In the genomic region with DNA sequence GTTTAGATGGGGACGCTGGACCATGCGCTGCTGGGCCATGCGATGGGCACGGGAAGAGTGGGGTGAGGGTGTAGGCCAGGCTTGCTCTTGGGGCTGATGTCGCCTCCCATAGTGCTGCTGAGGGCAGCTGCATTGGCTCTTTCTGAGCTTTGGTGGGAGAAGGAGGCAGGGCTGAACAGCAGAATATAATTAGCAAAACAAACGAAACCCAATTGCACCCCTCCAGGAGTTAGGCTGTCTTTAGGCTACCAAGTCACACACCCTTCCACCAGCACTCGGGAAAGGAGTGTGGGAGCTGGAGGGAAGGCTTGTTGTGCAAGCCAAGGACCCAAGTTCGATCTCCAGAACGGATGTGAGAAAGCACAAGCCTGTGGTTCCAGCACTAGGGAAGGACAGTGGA, we compare ENCODE assay signal across 19 mouse cellular contexts. TPM values are rescaled to one million over a fixed set of nuclear protein-coding genes. Genes with fewer than 3 reads are reported as not detected.
DNase-seq lines count a peak whose midpoint lies in the region; TF ChIP-seq lines count a peak whose summit lies in the region.
"Had no signal": no experiment of that assay in that cellular context is flagged by ENCODE, and none has a peak within 500 bp of the region (broad histone marks: within the 10 kb centered on the region; RNA-seq: fewer than 3 reads in every experiment).

No protein-coding gene starts in this region.

- no peak for TF ChIP-seq CTCF in layer of hippocampus, adult 2 months (conservative IDR thresholded peaks at IDR 0.05)
- no peak for TF ChIP-seq CTCF in ES-Bruce4 (IDR thresholded peaks at IDR 0.05; ENCODE audit: low read depth, low read length)

- H3K9ac ChIP-seq in ES-Bruce4 (ENCODE audit: low read depth, poor library complexity, severe bottlenecking), result no peak overlapping the region
- H3K9ac ChIP-seq: embryonic facial prominence, embryonic 15.5 days; forebrain, embryonic 15.5 days; heart, embryonic 15.5 days had no signal

- no peaks in the 10 kb centered on the region for H3K36me3 ChIP-seq in ES-Bruce4 (ENCODE audit: control insufficient read depth, insufficient read depth, low read length, poor library complexity, severe bottlenecking)
- H3K36me3 ChIP-seq: embryonic facial prominence, embryonic 15.5 days; forebrain, embryonic 10.5 days; forebrain, embryonic 15.5 days; heart, embryonic 15.5 days; hindbrain, embryonic 13.5 days had no signal

- no peak overlapping the region for H3K4me3 ChIP-seq in layer of hippocampus, adult 2 months
- H3K4me3 ChIP-seq in ES-Bruce4 (ENCODE audit: low read depth, low read length), result no peak overlapping the region
- H3K4me3 ChIP-seq: embryonic facial prominence, embryonic 15.5 days; erythroblast, embryonic 14.5 days; heart, adult 2 months; heart, embryonic 15.5 days; hindbrain, embryonic 13.5 days had no signal

- peak overlapping the region; percentile 96 for H3K27ac ChIP-seq in layer of hippocampus, adult 2 months
- no peak overlapping the region for H3K27ac ChIP-seq in ES-Bruce4 (ENCODE audit: insufficient read depth, low read length)
- H3K27ac ChIP-seq: embryonic facial prominence, embryonic 15.5 days; forebrain, embryonic 10.5 days; forebrain, embryonic 15.5 days; heart, adult 2 months; heart, embryonic 15.5 days; hindbrain, embryonic 13.5 days had no signal

- TF ChIP-seq EP300 in ES-Bruce4 (IDR thresholded peaks at IDR 0.05; ENCODE audit: insufficient read depth, low read depth, low read length), result 0 out of 2 replicates have a peak, but pooled peaks have one; percentile 43

- no peak for TF ChIP-seq POLR2A in ES-Bruce4 (IDR thresholded peaks at IDR 0.05; ENCODE audit: insufficient read depth, low read length)

- no peaks in the 10 kb centered on the region for H3K9me3 ChIP-seq in ES-Bruce4 (replicated peaks; ENCODE audit: control insufficient read depth, insufficient read depth, low read length, poor library complexity, severe bottlenecking)
- H3K9me3 ChIP-seq: embryonic facial prominence, embryonic 15.5 days; forebrain, embryonic 10.5 days; forebrain, embryonic 15.5 days; heart, embryonic 15.5 days; hindbrain, embryonic 13.5 days had no signal

- H3K4me1 ChIP-seq in ES-Bruce4 (ENCODE audit: control insufficient read depth, insufficient read depth, low read length), result peaks cover 8% of the 10 kb centered on the region

- DNase-seq in layer of hippocampus, adult 2 months (ENCODE audit: low spot score in 2 of 2), result no peak
- no peak for DNase-seq in layer of hippocampus, adult 9-11 months
- DNase-seq in R1 (ENCODE audit: low read depth, low spot score), result peak; percentile 80
- no peak for DNase-seq in testis, postnatal 10 days (ENCODE audit: low spot score)
- no peak for DNase-seq in kidney, adult 9 months
- DNase-seq: adrenal gland, adult 8-10 months; adrenal gland, postnatal 36 days; cerebellum, adult 11 months; embryo, embryonic 11 days; gastrocnemius, postnatal 14 days; heart, adult 2 months; heart, postnatal 14 days had no signal

- H3K27me3 ChIP-seq in ES-Bruce4 (ENCODE audit: control insufficient read depth, insufficient read depth, low read length, poor library complexity, severe bottlenecking), result peaks cover 16% of the 10 kb centered on the region

RNA-seq across cellular contexts. Expression of gene Camk2b, which starts 1.0 kb away (rescaled TPM):
- 1,000 to 10,000 TPM; 1,149 to 1,215 TPM for total RNA-seq in layer of hippocampus, adult 2 months (2021)
- polyA plus RNA-seq in ES-Bruce4 (2011; ENCODE audit: insufficient read depth, insufficient read length, low read depth, missing spikeins), result 8.9 and 12.8 TPM in 2 replicates
- polyA plus RNA-seq: erythroblast, embryonic 14.5 days had no signal
